Mouse (Mus musculus) forebrain, postnatal 0 days (tissue): ENCODE data around the gene Ankrd34a. TPM values are rescaled to one million over a fixed set of nuclear protein-coding genes. Genes with fewer than 3 reads are reported as not detected.

ENCODE experiments used
- ATAC-seq: fragments of 200-750 bp; cut with Nextera tagmentation; 2 replicates; pipeline ENCODE4 v1.8.0; 2017; ENCODE audit warnings: mild to moderate bottlenecking, moderate library complexity
- DNase-seq: peaks from one replicate; pipeline ENCODE4 v3.0.0-alpha.2; 2015
- H3K27ac ChIP-seq: fragments of 300-500 bp; sonication (generic); 2 replicates; pipeline ENCODE4 v1.5.1; 2014; ENCODE audit warnings: low read depth, mild to moderate bottlenecking, antibody characterized with exemption, low read length, moderate library complexity, mixed read lengths
- H3K27me3 ChIP-seq: fragments of 300-500 bp; sonication (generic); 2 replicates; pipeline ENCODE4 v1.6.1; 2014; ENCODE audit warnings: mild to moderate bottlenecking, low read length, mixed read lengths; ENCODE audit not compliant: insufficient read depth
- H3K36me3 ChIP-seq: fragments of 300-500 bp; sonication (generic); 2 replicates; pipeline ENCODE4 v1.6.1; 2014; ENCODE audit warnings: mild to moderate bottlenecking, moderate library complexity; ENCODE audit not compliant: insufficient read depth
- H3K4me1 ChIP-seq: fragments of 300-500 bp; sonication (generic); 2 replicates; pipeline ENCODE4 v1.6.1; 2014; ENCODE audit warnings: antibody characterized with exemption; ENCODE audit not compliant: insufficient read depth
- H3K4me2 ChIP-seq: fragments of 300-500 bp; sonication (generic); 2 replicates; pipeline ENCODE4 v1.6.1; 2014; ENCODE audit warnings: low read depth, mild to moderate bottlenecking, moderate library complexity
- H3K4me3 ChIP-seq: fragments of 300-500 bp; sonication (generic); 2 replicates; pipeline ENCODE4 v1.5.1; 2014; ENCODE audit warnings: low read depth, low read length, mixed read lengths
- H3K9ac ChIP-seq: fragments of 300-500 bp; sonication (generic); 2 replicates; pipeline ENCODE4 v1.6.1; 2014; ENCODE audit warnings: mild to moderate bottlenecking
- H3K9me3 ChIP-seq: fragments of 300-500 bp; sonication (generic); 2 replicates; pipeline ENCODE4 v1.6.1; 2016; ENCODE audit warnings: low read length
- CTCF ChIP-seq: sonication (generic); IDR thresholded peaks from 2 replicates; pipeline ENCODE4 v1.5.1; 2016; ENCODE audit warnings: antibody characterized with exemption, control low read depth, low read depth
- WGBS: fragments of 180-500 bp; shearing (Covaris S2); extraction: QIAGEN DNeasy Blood & Tissue Kit; methylation state at CpG from one replicate; pipeline ENCODE4 v1.1.7; 2014; 5-methylcytosine and 5-hydroxymethylcytosine counted together
- polyA plus RNA-seq: library from polyadenylated mRNA; unstranded; fragments of >200 nt; fragmentation: Nextera tagmentation; extraction: Ambion mirVana; gene quantifications from 2 replicates; pipeline ENCODE4 v1.2.1, GENCODE M21; 2015
- total RNA-seq: library from RNA; depleted of rRNA; stranded (reverse); fragments of >200 nt; gene quantifications from 2 replicates; pipeline ENCODE4 v1.2.3, GENCODE M21; 2014

Ankrd34a gene
- total and polyA plus RNA-seq, 2 experiments from 2014 or later, result 19.2 to 19.3 TPM

GRCm38 (mm10) chr3:96581141-96581540, 15.3 kb upstream of the Ankrd34a start:
- H3K36me3 ChIP-seq, result no peaks in the 10 kb centered on the region
- H3K4me2 ChIP-seq, result no peak overlapping the region
- WGBS, result 62% methylated on average over 6 of the region's 6 CpGs
- no peak overlapping the region for H3K4me3 ChIP-seq
- ATAC-seq (no peak), DNase-seq (no peak)
- no peak for TF ChIP-seq CTCF
- H3K9me3 ChIP-seq, result no peaks in the 10 kb centered on the region
- no peaks in the 10 kb centered on the region for H3K27me3 ChIP-seq
- no peak overlapping the region for H3K9ac ChIP-seq
- H3K4me1 ChIP-seq, result 0 out of 2 replicates have a peak, but pooled peaks cover 7% of the 10 kb centered on the region
- 0 out of 2 replicates have a peak overlapping the region, but pooled peaks have one; percentile 9 for H3K27ac ChIP-seq

- Histone ChIP-seq H3K9ac (no peak overlapping the region), H3K4me1 (0 out of 2 replicates have a peak, but pooled peaks cover 5% of the 10 kb centered on the region), H3K4me3 (no peak overlapping the region), H3K27me3 (no peaks in the 10 kb centered on the region), H3K36me3 (no peaks in the 10 kb centered on the region), H3K27ac (no peak overlapping the region), H3K9me3 (no peaks in the 10 kb centered on the region), H3K4me2 (no peak overlapping the region)
- 81% methylated on average over 16 of the region's 16 CpGs for WGBS
- ATAC-seq (no peak), DNase-seq (no peak)
- no peak for TF ChIP-seq CTCF
These were observed 14.5 kb upstream of the Ankrd34a start for GRCm38 (mm10) chr3:96581771-96582515.

- TF ChIP-seq CTCF, result peak; percentile 23; the same call in 1 of the 2 replicates
- H3K4me1 ChIP-seq, result no peaks in the 10 kb centered on the region
- no peaks in the 10 kb centered on the region for H3K9me3 ChIP-seq
- no peak overlapping the region for H3K27ac ChIP-seq
- no peaks in the 10 kb centered on the region for H3K27me3 ChIP-seq
- H3K4me3 ChIP-seq, result no peak overlapping the region
- no peak for ATAC-seq
- 94% methylated on average over 5 of the region's 5 CpGs for WGBS
- no peak overlapping the region for H3K4me2 ChIP-seq
- no peak overlapping the region for H3K9ac ChIP-seq
- H3K36me3 ChIP-seq, result no peaks in the 10 kb centered on the region
- DNase-seq, result no peak
These were observed 13.1 kb upstream of the Ankrd34a start for GRCm38 (mm10) chr3:96583386-96583785.

GRCm38 (mm10) chr3:96590657-96591056, 5.8 kb upstream of the Ankrd34a start:
- Histone ChIP-seq H3K9me3 (no peaks in the 10 kb centered on the region), H3K9ac (no peak overlapping the region), H3K4me1 (peaks cover 10% of the 10 kb centered on the region; the same call in 1 of the 2 replicates), H3K4me3 (no peak overlapping the region), H3K36me3 (no peaks in the 10 kb centered on the region), H3K27ac (no peak overlapping the region), H3K4me2 (no peak overlapping the region), H3K27me3 (no peaks in the 10 kb centered on the region)
- DNase-seq (no peak), ATAC-seq (no peak)
- 83% methylated on average over 4 of the region's 4 CpGs for WGBS
- no peak for TF ChIP-seq CTCF

- Histone ChIP-seq H3K9ac (peak overlapping the region; percentile 69), H3K27ac (peak overlapping the region; percentile 86), H3K36me3 (no peaks in the 10 kb centered on the region), H3K4me1 (peaks cover 19% of the 10 kb centered on the region; the same call in 1 of the 2 replicates), H3K4me2 (peak overlapping the region; percentile 68), H3K4me3 (peak overlapping the region; percentile 57), H3K27me3 (no peaks in the 10 kb centered on the region), H3K9me3 (no peaks in the 10 kb centered on the region)
- TF ChIP-seq CTCF, result no peak
- ATAC-seq (no peak), DNase-seq (no peak)
- WGBS, result 0% methylated on average over 10 of the region's 10 CpGs
These were observed 3.1 kb upstream of the Ankrd34a start for GRCm38 (mm10) chr3:96593374-96593773.

GRCm38 (mm10) chr3:96593790-96594560, 2.5 kb upstream of the Ankrd34a start, which contains the start of gene Polr3gl:
Gene Polr3gl, minus strand, starts transcription at chr3:96594181.
- peak within 1 kb of the TSS; percentile 68 for H3K4me2 ChIP-seq
- DNase-seq, result peak; percentile 95
- H3K36me3 ChIP-seq, result no peaks in the 10 kb centered on the region
- TF ChIP-seq CTCF, result peak; percentile 42
- ATAC-seq, result peak; percentile 87
- peaks cover 22% of the 10 kb centered on the region; the same call in 1 of the 2 replicates for H3K4me1 ChIP-seq
- peak within 1 kb of the TSS; percentile 90 for H3K27ac ChIP-seq
- H3K4me3 ChIP-seq, result peak within 1 kb of the TSS; percentile 57
- under 1% methylated on average over 38 of the region's 38 CpGs for WGBS
- peak within 1 kb of the TSS; percentile 69 for H3K9ac ChIP-seq
- H3K27me3 ChIP-seq, result no peaks in the 10 kb centered on the region
- H3K9me3 ChIP-seq, result no peaks in the 10 kb centered on the region
